Mouse (Mus musculus) stomach, embryonic 16.5 days (tissue): Measurements from ENCODE around the gene Usp6nl. TPM values are rescaled to one million over a fixed set of nuclear protein-coding genes. Genes with fewer than 3 reads are reported as not detected.

Source experiments
- ATAC-seq: fragments of 200-750 bp; cut with Nextera tagmentation; 2 replicates; pipeline ENCODE4 v1.8.0; 2017; ENCODE audit warnings: moderate number of reproducible peaks, moderate TSS enrichment; ENCODE audit not compliant: insufficient read depth, low FRiP score
- H3K27ac ChIP-seq: fragments of 300-500 bp; sonication (generic); 2 replicates; pipeline ENCODE4 v1.5.1; 2014; ENCODE audit warnings: low read length
- H3K27me3 ChIP-seq: fragments of 300-500 bp; sonication (generic); 2 replicates; pipeline ENCODE4 v1.6.1; 2014; ENCODE audit warnings: low read length, control low read depth, mixed read lengths; ENCODE audit not compliant: control insufficient read depth, insufficient read depth
- H3K36me3 ChIP-seq: fragments of 300-500 bp; sonication (generic); 2 replicates; pipeline ENCODE4 v1.6.1; 2014; ENCODE audit warnings: low read length; ENCODE audit not compliant: control insufficient read depth, insufficient read depth
- H3K4me1 ChIP-seq: fragments of 300-500 bp; sonication (generic); 2 replicates; pipeline ENCODE4 v1.6.1; 2014; ENCODE audit warnings: low read length, control low read depth, mixed read lengths; ENCODE audit not compliant: control insufficient read depth, insufficient read depth
- H3K4me2 ChIP-seq: fragments of 300-500 bp; sonication (generic); 2 replicates; pipeline ENCODE4 v1.6.1; 2014; ENCODE audit warnings: low read depth, low read length, mixed read lengths
- H3K4me3 ChIP-seq: fragments of 300-500 bp; sonication (generic); replicated peaks from 2 replicates; pipeline ENCODE4 v1.5.1; 2014; ENCODE audit warnings: mild to moderate bottlenecking, low read length
- H3K9ac ChIP-seq: fragments of 300-500 bp; sonication (generic); 2 replicates; pipeline ENCODE4 v1.6.1; 2014; ENCODE audit warnings: low read length
- H3K9me3 ChIP-seq: fragments of 300-500 bp; sonication (generic); replicated peaks from 2 replicates; pipeline ENCODE4 v1.6.1; 2016; ENCODE audit warnings: low read length, control low read depth; ENCODE audit not compliant: control insufficient read depth
- WGBS: fragments of 180-500 bp; shearing (Covaris S2); extraction: QIAGEN DNeasy Blood & Tissue Kit; methylation state at CpG from one replicate; pipeline ENCODE4 v1.1.7; 2014; 5-methylcytosine and 5-hydroxymethylcytosine counted together
- polyA plus RNA-seq: library from polyadenylated mRNA; unstranded; fragments of >200 nt; fragmentation: Nextera tagmentation; extraction: Ambion mirVana; gene quantifications from 2 replicates; pipeline ENCODE4 v1.2.1, GENCODE M21; 2015

The Usp6nl gene
- polyA plus RNA-seq, 1 experiment from 2014 or later, result 9.4 TPM

DNA sequence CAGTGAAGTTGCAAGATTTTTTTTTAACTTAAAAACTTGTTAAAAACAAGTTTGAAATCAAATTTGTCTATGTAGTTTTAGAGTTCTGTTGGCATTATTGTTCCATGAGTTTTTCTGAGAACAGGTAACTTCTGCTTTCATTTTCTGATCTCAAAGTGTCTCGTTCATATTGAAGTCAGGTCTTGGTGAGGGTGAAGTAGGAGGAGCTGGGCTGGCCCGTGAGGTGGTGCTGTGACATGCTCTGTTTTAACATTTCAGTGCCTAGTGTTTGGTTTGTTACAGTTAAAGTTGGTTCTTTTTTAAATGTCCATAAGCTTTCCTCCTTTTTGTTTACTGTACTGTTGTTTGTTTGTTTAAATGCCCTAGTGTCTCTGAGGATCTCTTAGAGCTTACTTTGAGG is 15.0 kb downstream of the Usp6nl start:
- H3K9ac ChIP-seq, result no peak overlapping the region
- no peak for ATAC-seq
- 74% methylated on average over 2 of the region's 2 CpGs for WGBS
- H3K4me2 ChIP-seq, result no peak overlapping the region
- H3K36me3 ChIP-seq, result no peaks in the 10 kb centered on the region
- H3K4me3 ChIP-seq, result no peak overlapping the region
- peaks cover 18% of the 10 kb centered on the region for H3K4me1 ChIP-seq
- no peak overlapping the region for H3K27ac ChIP-seq
- H3K9me3 ChIP-seq, result no peaks in the 10 kb centered on the region
- no peaks in the 10 kb centered on the region for H3K27me3 ChIP-seq

DNA sequence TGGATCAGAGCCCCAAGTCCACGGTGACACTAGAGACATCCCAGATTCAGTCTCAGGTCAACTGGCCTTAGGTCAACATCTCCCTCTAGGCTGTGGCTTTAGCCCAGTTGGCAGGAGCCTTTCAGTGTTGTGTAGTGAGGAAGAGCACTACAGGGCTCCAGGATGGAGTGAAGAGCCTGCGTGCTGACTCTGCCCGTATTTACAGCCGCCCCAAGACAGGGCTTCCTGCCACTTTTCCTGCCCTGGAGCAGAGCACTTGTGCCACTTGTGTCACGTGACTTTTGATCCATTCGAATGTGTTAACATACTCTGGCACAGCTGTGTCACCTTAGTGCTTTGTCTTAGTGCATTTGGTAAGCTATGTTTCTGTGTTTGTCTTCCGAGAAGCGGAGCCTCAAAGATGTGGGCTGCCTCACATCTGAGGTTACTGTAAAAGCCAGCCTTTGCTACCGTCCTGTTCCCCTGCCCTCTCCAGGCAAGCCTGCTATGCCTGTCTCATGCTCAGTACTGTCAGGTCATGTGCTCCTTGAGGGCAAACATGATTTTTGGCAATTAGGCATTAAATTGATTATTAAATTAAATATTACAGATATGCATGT is 15.7 kb downstream of the Usp6nl start:
- Histone ChIP-seq H3K9ac (no peak overlapping the region), H3K4me2 (no peak overlapping the region), H3K4me3 (no peak overlapping the region), H3K4me1 (peaks cover 18% of the 10 kb centered on the region), H3K9me3 (no peaks in the 10 kb centered on the region), H3K27me3 (no peaks in the 10 kb centered on the region), H3K27ac (no peak overlapping the region), H3K36me3 (no peaks in the 10 kb centered on the region)
- ATAC-seq, result no peak
- 76% methylated on average over 9 of the region's 9 CpGs for WGBS

DNA sequence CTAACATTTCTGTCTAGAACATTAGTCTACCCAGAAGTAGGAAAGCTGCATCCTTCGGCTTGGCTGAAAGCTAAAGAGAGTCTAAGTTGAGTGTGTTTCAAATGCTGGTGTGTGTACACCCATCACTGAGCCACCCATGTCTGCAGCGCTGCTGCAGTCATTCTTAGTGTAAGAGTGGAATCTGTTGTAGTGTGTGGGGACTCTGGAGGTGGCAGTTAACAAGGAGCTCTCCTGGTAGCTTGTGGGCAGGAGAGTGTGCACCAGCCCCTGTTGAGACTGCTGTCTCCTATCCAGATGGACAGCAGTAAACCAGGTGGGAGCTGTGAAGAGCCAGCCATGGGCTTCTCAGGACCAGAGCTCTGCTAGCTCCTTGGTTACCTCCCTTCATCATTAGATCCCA is 18.0 kb downstream of the Usp6nl start:
- ATAC-seq, result no peak
- WGBS, result 90% methylated on average over 2 of the region's 2 CpGs
- H3K9ac ChIP-seq, result no peak overlapping the region
- no peak overlapping the region for H3K4me2 ChIP-seq
- H3K4me1 ChIP-seq, result peaks cover 8% of the 10 kb centered on the region
- no peaks in the 10 kb centered on the region for H3K27me3 ChIP-seq
- no peak overlapping the region for H3K4me3 ChIP-seq
- H3K36me3 ChIP-seq, result no peaks in the 10 kb centered on the region
- no peak overlapping the region for H3K27ac ChIP-seq
- H3K9me3 ChIP-seq, result no peaks in the 10 kb centered on the region

DNA sequence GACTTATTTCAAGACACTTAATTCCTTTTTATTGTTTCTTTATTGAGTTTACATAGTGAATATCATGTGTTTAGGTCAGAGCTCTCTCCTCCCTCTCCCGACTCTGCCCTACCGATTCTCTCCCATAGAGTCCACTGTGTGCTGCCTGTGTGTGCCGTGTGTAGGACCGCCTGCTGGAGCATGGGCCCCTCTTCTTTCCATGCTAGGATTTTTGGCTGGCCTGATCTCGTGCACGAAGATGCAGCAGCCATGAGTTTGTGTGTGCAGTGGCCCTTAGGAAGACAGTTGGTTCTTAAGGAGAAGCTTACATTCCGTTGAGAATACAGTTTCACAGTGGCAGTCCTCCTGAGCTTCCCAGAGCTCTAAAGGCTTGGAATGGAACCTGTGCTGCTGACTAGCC is 19.0 kb downstream of the Usp6nl start:
- WGBS, result 73% methylated on average over 7 of the region's 7 CpGs
- no peak for ATAC-seq

DNA sequence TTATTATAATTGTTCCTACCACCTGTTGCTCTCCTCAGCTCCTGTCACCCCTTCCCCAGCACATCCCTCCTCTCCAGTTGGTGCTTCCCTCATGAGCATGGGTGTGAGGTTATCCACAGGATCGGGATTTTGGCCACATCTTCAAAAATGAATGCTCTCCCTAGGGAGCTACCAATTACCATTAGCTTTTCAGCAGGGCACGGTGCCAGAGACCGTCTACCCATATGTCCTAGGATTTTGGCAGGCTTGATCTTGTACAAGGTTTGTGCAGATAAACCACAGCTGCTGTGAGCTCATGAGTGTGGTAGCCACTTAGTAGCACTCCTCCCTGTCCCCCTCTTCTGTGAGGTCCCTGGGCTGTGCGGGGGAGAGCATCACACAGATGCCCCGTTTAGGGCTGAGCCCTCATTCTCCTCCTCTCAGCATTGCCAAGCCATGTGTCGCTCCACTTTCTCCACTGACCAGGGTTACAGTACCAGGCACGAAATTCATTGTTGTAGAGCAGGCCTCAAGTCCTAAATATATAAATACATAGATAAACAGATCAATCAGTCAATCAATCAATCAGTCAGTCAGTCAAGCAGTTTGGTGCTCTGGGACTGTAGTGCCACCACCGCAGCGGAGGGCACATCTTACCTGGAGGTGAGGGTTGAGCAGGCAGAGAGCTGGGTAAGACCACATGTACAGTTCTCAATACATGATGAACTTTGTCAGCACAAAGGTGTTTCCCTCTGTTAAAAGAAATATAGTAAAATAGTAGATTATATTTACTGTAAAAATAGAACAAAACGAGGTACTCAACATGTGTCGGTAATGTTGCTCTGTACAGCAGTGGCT is 27.0 kb downstream of the Usp6nl start:
- Histone ChIP-seq H3K4me2 (no peak overlapping the region), H3K27ac (peak overlapping the region; percentile 29; the same call in 1 of the 2 replicates), H3K9me3 (no peaks in the 10 kb centered on the region), H3K36me3 (0 out of 2 replicates have a peak, but pooled peaks cover 3% of the 10 kb centered on the region), H3K27me3 (no peaks in the 10 kb centered on the region), H3K4me3 (no peak overlapping the region), H3K9ac (no peak overlapping the region), H3K4me1 (peaks cover 27% of the 10 kb centered on the region)
- 65% methylated on average over 11 of the region's 11 CpGs for WGBS
- 0 out of 2 replicates have a peak, but pooled peaks have one; percentile 38 for ATAC-seq

More for the DNA sequence above, 19.0 kb downstream of the Usp6nl start:
- Histone ChIP-seq H3K4me2 (no peak overlapping the region), H3K9me3 (no peaks in the 10 kb centered on the region), H3K9ac (no peak overlapping the region), H3K4me1 (peaks cover 8% of the 10 kb centered on the region), H3K27ac (no peak overlapping the region), H3K36me3 (0 out of 2 replicates have a peak, but pooled peaks cover 3% of the 10 kb centered on the region), H3K27me3 (no peaks in the 10 kb centered on the region), H3K4me3 (no peak overlapping the region)

DNA sequence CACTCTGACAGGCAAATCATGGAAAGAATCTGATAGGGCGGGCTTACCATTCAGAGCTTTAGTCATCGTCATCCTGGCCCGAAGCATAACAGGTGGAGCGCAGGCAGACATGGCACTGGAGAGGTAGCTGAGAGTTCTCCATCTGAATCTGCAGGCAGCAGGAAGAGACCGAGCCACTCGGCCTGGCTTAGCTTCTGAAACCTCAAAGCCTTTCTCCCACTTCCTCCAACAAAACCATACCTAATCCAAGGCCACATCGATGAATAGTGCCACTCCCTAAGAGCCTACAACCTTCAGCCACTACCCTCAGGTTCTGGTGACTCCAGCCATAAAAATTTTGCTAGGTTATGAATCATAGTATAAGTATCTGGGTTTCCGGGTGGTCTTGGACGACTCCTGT is 27.7 kb downstream of the Usp6nl start:
- peak; percentile 52; the same call in 1 of the 2 replicates for ATAC-seq
- no peaks in the 10 kb centered on the region for H3K27me3 ChIP-seq
- peaks cover 27% of the 10 kb centered on the region for H3K4me1 ChIP-seq
- peak overlapping the region; percentile 29; the same call in 1 of the 2 replicates for H3K27ac ChIP-seq
- H3K4me3 ChIP-seq, result no peak overlapping the region
- 71% methylated on average over 9 of the region's 9 CpGs for WGBS
- 0 out of 2 replicates have a peak, but pooled peaks cover 3% of the 10 kb centered on the region for H3K36me3 ChIP-seq
- H3K4me2 ChIP-seq, result no peak overlapping the region
- H3K9ac ChIP-seq, result no peak overlapping the region
- H3K9me3 ChIP-seq, result no peaks in the 10 kb centered on the region

DNA sequence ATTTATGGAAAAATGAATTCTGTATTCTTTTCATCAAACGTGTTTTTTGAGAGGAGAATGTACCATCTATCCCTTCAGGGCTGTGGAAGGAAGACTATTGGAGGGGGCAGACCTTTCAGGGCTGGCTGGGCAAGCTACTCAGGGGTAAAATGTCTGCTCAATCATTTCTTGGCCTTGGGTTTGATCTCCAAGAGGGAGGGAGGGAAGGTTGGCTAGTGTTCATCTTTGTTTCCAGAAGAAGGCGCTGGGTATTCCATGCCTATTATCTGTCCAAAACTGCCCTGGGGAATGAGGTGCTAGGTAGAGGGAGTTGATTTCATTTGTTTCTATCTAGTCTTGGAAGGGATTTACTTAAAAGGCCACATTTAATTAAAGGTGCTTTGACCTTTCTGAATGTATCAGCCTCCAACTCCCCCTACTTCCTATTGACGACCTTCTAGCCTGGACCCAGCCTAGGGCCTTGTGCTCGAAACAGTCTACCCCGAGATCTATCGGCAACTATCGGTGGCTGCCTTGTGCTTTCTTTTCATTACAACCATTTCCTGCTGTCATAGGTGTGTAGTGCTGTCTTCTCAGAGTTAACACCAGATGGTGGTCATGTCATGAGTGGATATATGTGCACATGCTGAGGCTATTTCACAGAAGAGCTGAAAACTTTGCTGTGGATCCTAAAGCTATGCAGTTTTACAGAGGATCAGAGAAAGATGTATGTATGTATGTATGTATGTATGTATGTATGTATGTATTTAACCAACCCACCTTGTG is 28.6 kb downstream of the Usp6nl start:
- Histone ChIP-seq H3K27me3 (no peaks in the 10 kb centered on the region), H3K9me3 (no peaks in the 10 kb centered on the region), H3K27ac (no peak overlapping the region), H3K4me2 (no peak overlapping the region), H3K36me3 (no peaks in the 10 kb centered on the region), H3K4me1 (peaks cover 27% of the 10 kb centered on the region), H3K9ac (no peak overlapping the region), H3K4me3 (no peak overlapping the region)
- ATAC-seq, result no peak
- WGBS, result 84% methylated on average over 7 of the region's 7 CpGs

DNA sequence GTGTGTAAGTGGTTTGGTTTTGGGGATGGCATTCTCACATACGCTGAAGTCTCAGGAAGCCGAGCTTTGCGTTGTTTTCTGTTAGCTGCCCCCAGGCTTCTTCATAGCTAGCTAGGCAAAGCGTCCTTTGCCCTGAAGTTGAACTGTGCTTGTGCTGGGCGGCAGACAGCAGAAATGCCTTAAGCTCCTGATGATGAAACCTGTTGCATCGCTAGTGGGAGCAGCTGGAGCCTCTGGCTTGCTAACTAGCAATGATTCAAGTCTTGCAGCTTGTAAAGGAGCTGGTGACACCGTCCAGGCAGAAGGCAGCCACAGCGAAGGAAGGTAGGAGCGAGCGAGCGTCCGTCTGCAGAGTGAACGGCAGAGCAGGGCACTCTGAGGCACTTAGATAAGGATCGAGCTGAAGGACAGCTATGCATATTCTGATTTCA is 30.1 kb downstream of the Usp6nl start:
- H3K36me3 ChIP-seq, result no peaks in the 10 kb centered on the region
- no peaks in the 10 kb centered on the region; the same call in 1 of the 2 replicates for H3K9me3 ChIP-seq
- peak overlapping the region; percentile 28 for H3K4me2 ChIP-seq
- 28% methylated on average over 14 of the region's 14 CpGs for WGBS
- H3K4me1 ChIP-seq, result peaks cover 27% of the 10 kb centered on the region
- H3K9ac ChIP-seq, result peak overlapping the region; percentile 48
- no peaks in the 10 kb centered on the region for H3K27me3 ChIP-seq
- peak; percentile 22; the same call in 1 of the 2 replicates for ATAC-seq
- no peak overlapping the region for H3K4me3 ChIP-seq
- no peak overlapping the region for H3K27ac ChIP-seq
